Mouse (Mus musculus) intestine, embryonic 15.5 days (tissue): ENCODE data around the gene Tnp1. TPM values are rescaled to one million over a fixed set of nuclear protein-coding genes. Genes with fewer than 3 reads are reported as not detected.

ENCODE experiments used
- polyA plus RNA-seq: library from polyadenylated mRNA; unstranded; fragments of >200 nt; fragmentation: Nextera tagmentation; extraction: Ambion mirVana; gene quantifications from 2 replicates; pipeline ENCODE4 v1.2.1, GENCODE M21; 2015

Tnp1 gene
- polyA plus RNA-seq, 1 experiment from 2014 or later, result not detected

Other genes starting within 250 kb of the Tnp1 start
- gene Igfbp2, start 191.4 kb downstream of the Tnp1 start, polyA plus RNA-seq, result 147 and 148 TPM in 2 replicates
- gene Igfbp5, start 141.0 kb downstream of the Tnp1 start, polyA plus RNA-seq, result 46.2 and 50.7 TPM in 2 replicates